8 mouse cellular contexts compared by ENCODE assay signal in genomic region chr16:11323324-11324051, GRCm38 (mm10). TPM values are rescaled to one million over a fixed set of nuclear protein-coding genes. Genes with fewer than 3 reads are reported as not detected.
A peak's percentile ranks its signal among the peaks of the same experiment; 100 is the strongest.
DNase-seq lines count a peak whose midpoint lies in the region; ATAC-seq and TF ChIP-seq lines count a peak whose summit lies in the region.

No protein-coding gene starts in this region.

- H3K36me3 ChIP-seq in forebrain, embryonic 16.5 days (ENCODE audit: control insufficient read depth, insufficient read depth), result no peaks in the 10 kb centered on the region
- H3K36me3 ChIP-seq in liver, embryonic 14.5 days (replicated peaks; ENCODE audit: control insufficient read depth, insufficient read depth, low read depth), result no peaks in the 10 kb centered on the region

- H3K9ac ChIP-seq in forebrain, embryonic 16.5 days (replicated peaks; ENCODE audit: low read depth, low read length), result peak overlapping the region; percentile 87
- H3K9ac ChIP-seq in liver, embryonic 14.5 days (replicated peaks), result peak overlapping the region; percentile 90

- peak; percentile 23 to 73 for DNase-seq in adrenal gland, adult (ENCODE audit: inconsistent age in 2 of 2, low spot score in 1 of 2)
- DNase-seq in adrenal gland, postnatal 4 days (ENCODE audit: low spot score in 2 of 2), result no peak
- DNase-seq in 416B (ENCODE audit: low read depth), result peak; percentile 40
- peak; percentile 37 for DNase-seq in brain, embryonic 14.5 days (ENCODE audit: low read depth)
- DNase-seq in kidney, adult 11 months, result peak; percentile 64
- DNase-seq in liver, embryonic 14.5 days (ENCODE audit: low read depth in 3 of 3, low spot score in 3 of 3), result peak; percentile 18 to 37 (median 30)

- TF ChIP-seq CTCF in brain, embryonic 14.5 days (IDR thresholded peaks at IDR 0.05; ENCODE audit: borderline replicate concordance, extremely low read depth, insufficient read depth, insufficient read length), result no peak
- no peak for TF ChIP-seq CTCF in liver, embryonic 14.5 days (IDR thresholded peaks at IDR 0.05; ENCODE audit: low read depth)

- ATAC-seq in forebrain, embryonic 16.5 days, result peak; percentile 46; the same call in 1 of the 2 replicates
- ATAC-seq in liver, embryonic 14.5 days (ENCODE audit: insufficient read depth), result peak; percentile 45; the same call in 1 of the 2 replicates
- ATAC-seq in neutrophil, adult 5-6 weeks (ENCODE audit: extremely low read depth, insufficient number of reproducible peaks, low FRiP score, poor library complexity, severe bottlenecking), result 0 out of 2 replicates have a peak, but pooled peaks have one; percentile 20

- peak overlapping the region; percentile 95 for H3K4me2 ChIP-seq in forebrain, embryonic 16.5 days (ENCODE audit: low read length)
- peak overlapping the region; percentile 99 for H3K4me2 ChIP-seq in liver, embryonic 14.5 days (ENCODE audit: low read depth)

- peak overlapping the region; percentile 91 for H3K27ac ChIP-seq in forebrain, embryonic 16.5 days (ENCODE audit: low read length)
- peak overlapping the region; percentile 72 for H3K27ac ChIP-seq in liver, embryonic 14.5 days

- no peaks in the 10 kb centered on the region for H3K9me3 ChIP-seq in forebrain, embryonic 16.5 days (ENCODE audit: control insufficient read depth, low read length)
- H3K9me3 ChIP-seq in liver, embryonic 14.5 days (ENCODE audit: control insufficient read depth, low read length), result no peaks in the 10 kb centered on the region

- TF ChIP-seq POLR2A in brain, embryonic 14.5 days (IDR thresholded peaks at IDR 0.05; ENCODE audit: borderline replicate concordance, extremely low read depth, insufficient read depth, insufficient read length, poor library complexity, severe bottlenecking), result no peak

- H3K4me1 ChIP-seq in forebrain, embryonic 16.5 days (replicated peaks; ENCODE audit: control insufficient read depth, insufficient read depth, low read length), result peaks cover 15% of the 10 kb centered on the region
- H3K4me1 ChIP-seq in liver, embryonic 14.5 days (replicated peaks; ENCODE audit: control insufficient read depth in 2 of 2, insufficient read depth in 2 of 2, low read length in 1 of 2), result peaks cover 6 to 9% of the 10 kb centered on the region in 2 experiments

- no peaks in the 10 kb centered on the region for H3K27me3 ChIP-seq in forebrain, embryonic 16.5 days (replicated peaks; ENCODE audit: control insufficient read depth, insufficient read depth, low read length)
- no peaks in the 10 kb centered on the region for H3K27me3 ChIP-seq in liver, embryonic 14.5 days (ENCODE audit: control insufficient read depth, insufficient read depth, low read length)

- TF ChIP-seq EP300 in liver, embryonic 14.5 days (IDR thresholded peaks at IDR 0.05; ENCODE audit: low read depth), result no peak

- 3% methylated on average over 17 of the region's 17 CpGs for WGBS in forebrain, embryonic 16.5 days
- 9% methylated on average over 17 of the region's 17 CpGs for WGBS in liver, embryonic 14.5 days (ENCODE audit: insufficient replicate concordance)

- peak overlapping the region; percentile 73 for H3K4me3 ChIP-seq in forebrain, embryonic 16.5 days (replicated peaks; ENCODE audit: low read length)
- peak overlapping the region; percentile 90 to 91 for H3K4me3 ChIP-seq in liver, embryonic 14.5 days (ENCODE audit: insufficient read depth in 1 of 2, low read depth in 2 of 2, low read length in 2 of 2)

RNA-seq across cellular contexts. Expression of gene Snx29, which starts 0.8 kb away (rescaled TPM):
- 10 to 100 TPM; 20.1 to 30.2 TPM for total RNA-seq in adrenal gland, postnatal 4 days (2021)
- 6.6 and 16.0 TPM in 2 replicates for polyA plus RNA-seq in brain, embryonic 14.5 days (2012; rRNA removed)
- 11.5 and 18.5 TPM in 2 replicates for polyA plus RNA-seq in forebrain, embryonic 16.5 days (2015; fragmentation: Nextera tagmentation; extraction: Ambion mirVana)
- polyA plus RNA-seq in liver, embryonic 14.5 days (2012; rRNA removed), result 1.8 and 1.9 TPM in 2 replicates
- polyA plus RNA-seq in liver, embryonic 14.5 days (2014; fragmentation: Nextera tagmentation; extraction: Ambion mirVana), result 1.9 and 2.4 TPM in 2 replicates
- total RNA-seq in neutrophil, adult 5-6 weeks (2017), result 123 and 135 TPM in 2 replicates

RNA-seq across cellular contexts. Expression of gene Tnfrsf17, which starts 9.9 kb away (rescaled TPM):
- total RNA-seq in adrenal gland, postnatal 4 days (2021), result not detected
- 0.15 and 0.25 TPM in 2 replicates for polyA plus RNA-seq in brain, embryonic 14.5 days (2012; rRNA removed)
- not detected in 2 replicates for polyA plus RNA-seq in forebrain, embryonic 16.5 days (2015; fragmentation: Nextera tagmentation; extraction: Ambion mirVana)
- not detected in 2 replicates for polyA plus RNA-seq in liver, embryonic 14.5 days (2012; rRNA removed)
- not detected in 2 replicates for polyA plus RNA-seq in liver, embryonic 14.5 days (2014; fragmentation: Nextera tagmentation; extraction: Ambion mirVana)
- 1.5 TPM in 1 of 2 replicates, not detected in the other for total RNA-seq in neutrophil, adult 5-6 weeks (2017)

Comparison
In these comparisons a context has a peak if more than half of its experiments do, and no peak if none do; other contexts are left out.
1. DNase-seq: peak in adrenal gland, adult (2 of 2), 416B (single experiment), brain, embryonic 14.5 days (single experiment), kidney, adult 11 months (single experiment) and liver, embryonic 14.5 days (3 of 3); none in adrenal gland, postnatal 4 days (0 of 2).
2. Peak in every context shown above with its lines, with median percentiles within 50 percentile points of each other: ATAC-seq.